Mouse (Mus musculus) olfactory bulb, adult 2 months (tissue): ENCODE measurements around the gene Ptprg.

Experiments
- CTCF ChIP-seq: fragments of 200-500 bp; IDR thresholded peaks from 2 replicates; pipeline ENCODE4 v1.5.1; 2012; ENCODE audit warnings: low read depth, mild to moderate bottlenecking, low read length, moderate library complexity; ENCODE audit not compliant: insufficient read depth
- POLR2A ChIP-seq: fragments of 200-500 bp; IDR thresholded peaks from 2 replicates; pipeline ENCODE4 v1.6.1; 2012; ENCODE audit warnings: mild to moderate bottlenecking, low read depth, low read length, moderate library complexity; ENCODE audit not compliant: insufficient read depth

GRCm38 (mm10) chr14:12139643-12140481 is 586.5 kb downstream of the Ptprg start:
- TF ChIP-seq POLR2A (no peak), CTCF (no peak)
